Mouse (Mus musculus) embryonic facial prominence, embryonic 13.5 days (tissue): ENCODE data around the gene Kctd19. TPM values are rescaled to one million over a fixed set of nuclear protein-coding genes. Genes with fewer than 3 reads are reported as not detected.

Experiments used
- ATAC-seq: fragments of 200-750 bp; cut with Nextera tagmentation; 2 replicates; pipeline ENCODE4 v1.8.0; 2017; ENCODE audit warnings: low read depth; ENCODE audit not compliant: insufficient number of reproducible peaks, insufficient read depth, low FRiP score, low TSS enrichment
- H3K27ac ChIP-seq: fragments of 300-500 bp; sonication (generic); 2 replicates; pipeline ENCODE4 v1.5.1; 2015; ENCODE audit warnings: moderate library complexity, mild to moderate bottlenecking, inconsistent platforms
- H3K27me3 ChIP-seq: fragments of 300-500 bp; sonication (generic); 2 replicates; pipeline ENCODE4 v1.6.1; 2015; ENCODE audit warnings: mild to moderate bottlenecking, inconsistent platforms
- H3K36me3 ChIP-seq: fragments of 300-500 bp; sonication (generic); 2 replicates; pipeline ENCODE4 v1.6.1; 2015; ENCODE audit warnings: mild to moderate bottlenecking, inconsistent platforms
- H3K4me1 ChIP-seq: fragments of 300-500 bp; sonication (generic); 2 replicates; pipeline ENCODE4 v1.6.1; 2015; ENCODE audit warnings: inconsistent platforms
- H3K4me2 ChIP-seq: fragments of 300-500 bp; sonication (generic); 2 replicates; pipeline ENCODE4 v1.6.1; 2015; ENCODE audit warnings: moderate library complexity, mild to moderate bottlenecking, inconsistent platforms
- H3K4me3 ChIP-seq: fragments of 300-500 bp; sonication (generic); 2 replicates; pipeline ENCODE4 v1.5.1; 2015; ENCODE audit warnings: mild to moderate bottlenecking, inconsistent platforms
- H3K9ac ChIP-seq: fragments of 300-500 bp; sonication (generic); 2 replicates; pipeline ENCODE4 v1.6.1; 2015; ENCODE audit warnings: mild to moderate bottlenecking, inconsistent platforms
- H3K9me3 ChIP-seq: fragments of 300-500 bp; sonication (generic); 2 replicates; pipeline ENCODE4 v1.6.1; 2016; ENCODE audit warnings: inconsistent platforms
- WGBS: fragments of 180-500 bp; shearing (Covaris S2); methylation state at CpG from one replicate; pipeline ENCODE4 v1.1.7; 2015; ENCODE audit warnings: mixed read lengths; 5-methylcytosine and 5-hydroxymethylcytosine counted together
- polyA plus RNA-seq: library from polyadenylated mRNA; unstranded; fragments of >200 nt; fragmentation: Nextera tagmentation; extraction: Ambion mirVana; gene quantifications from 2 replicates; pipeline ENCODE4 v1.2.1, GENCODE M21; 2015

Kctd19 gene
- not detected in 2 replicates for polyA plus RNA-seq

DNA sequence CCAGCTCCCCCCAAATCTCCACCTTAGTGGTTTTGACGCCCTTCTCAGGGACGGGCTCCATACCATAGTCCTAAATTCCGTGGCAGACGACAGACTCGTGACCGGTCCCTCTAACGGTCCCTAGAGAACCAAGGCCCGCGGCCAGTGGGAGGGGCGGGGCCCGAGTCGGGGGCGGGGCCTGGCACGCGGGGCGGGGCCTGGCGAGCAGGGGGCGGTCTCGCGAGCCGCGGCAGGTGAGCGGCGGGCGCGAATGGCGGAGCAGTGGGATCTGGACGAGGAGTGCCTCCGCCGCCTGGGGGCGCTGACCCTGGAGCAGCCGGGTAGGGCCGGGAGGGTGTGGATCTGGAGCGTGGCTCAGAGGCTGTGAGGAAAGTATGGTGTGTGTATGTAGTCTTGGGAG is at the start of gene Kctd19, which contains the start of gene Lrrc36:
Gene Kctd19, minus strand, starts transcription at position 112 of the 400 bp plus-strand sequence.
Gene Lrrc36, plus strand, starts transcription at position 181 of the 400 bp plus-strand sequence.
- Histone ChIP-seq H3K9ac (0 out of 2 replicates have a peak within 1 kb of the TSS, but pooled peaks have one; percentile 16), H3K4me1 (peaks cover 7% of the 10 kb centered on the region), H3K36me3 (no peaks in the 10 kb centered on the region), H3K9me3 (no peaks in the 10 kb centered on the region), H3K27ac (no peak within 1 kb of the TSS), H3K4me2 (peak within 1 kb of the TSS; percentile 58), H3K27me3 (peaks cover 40% of the 10 kb centered on the region), H3K4me3 (peak within 1 kb of the TSS; percentile 35)
- ATAC-seq, result 0 out of 2 replicates have a peak, but pooled peaks have one; percentile 37
- 2% methylated on average over 33 of the region's 34 CpGs for WGBS

DNA sequence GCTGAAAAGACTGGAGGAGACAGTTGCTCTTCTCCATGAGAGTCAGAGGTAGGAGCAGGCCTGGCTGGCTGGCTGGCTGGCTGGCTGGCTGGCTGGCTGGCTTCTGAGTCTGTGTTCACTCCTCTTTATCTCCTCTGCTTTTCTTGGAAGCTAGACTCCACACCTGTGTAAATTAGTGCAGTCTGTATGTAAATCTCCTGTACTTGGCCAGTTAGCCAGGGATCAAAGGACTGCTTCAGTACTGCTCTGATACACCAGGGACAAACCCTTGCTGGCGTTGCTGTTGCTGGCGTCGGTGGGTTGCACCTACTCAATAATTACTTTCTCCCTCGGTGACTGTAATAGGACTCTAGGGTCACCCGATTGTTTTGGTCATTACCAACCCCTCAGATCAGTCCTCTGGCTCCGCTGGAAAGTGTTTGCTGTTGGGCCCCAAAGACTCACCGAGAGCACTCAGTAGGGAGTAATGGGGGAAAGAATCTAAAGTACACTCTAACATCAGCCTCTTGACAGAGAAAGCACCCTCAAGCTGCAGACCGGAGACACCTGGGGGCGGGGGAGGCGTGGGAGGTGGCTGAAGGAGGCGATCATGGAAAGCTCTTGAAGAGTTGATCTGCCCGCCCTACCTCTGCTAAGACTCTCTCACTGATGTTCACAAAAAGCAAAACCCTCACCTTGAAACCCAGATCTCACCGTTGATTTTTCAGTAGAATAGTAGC is 47.9 kb upstream of the Kctd19 start:
- Histone ChIP-seq H3K27me3 (no peaks in the 10 kb centered on the region), H3K4me1 (no peaks in the 10 kb centered on the region), H3K4me2 (no peak overlapping the region), H3K9me3 (no peaks in the 10 kb centered on the region), H3K27ac (no peak overlapping the region), H3K36me3 (no peaks in the 10 kb centered on the region), H3K9ac (no peak overlapping the region), H3K4me3 (no peak overlapping the region)
- WGBS, result 60% methylated on average over 13 of the region's 13 CpGs
- ATAC-seq, result no peak

DNA sequence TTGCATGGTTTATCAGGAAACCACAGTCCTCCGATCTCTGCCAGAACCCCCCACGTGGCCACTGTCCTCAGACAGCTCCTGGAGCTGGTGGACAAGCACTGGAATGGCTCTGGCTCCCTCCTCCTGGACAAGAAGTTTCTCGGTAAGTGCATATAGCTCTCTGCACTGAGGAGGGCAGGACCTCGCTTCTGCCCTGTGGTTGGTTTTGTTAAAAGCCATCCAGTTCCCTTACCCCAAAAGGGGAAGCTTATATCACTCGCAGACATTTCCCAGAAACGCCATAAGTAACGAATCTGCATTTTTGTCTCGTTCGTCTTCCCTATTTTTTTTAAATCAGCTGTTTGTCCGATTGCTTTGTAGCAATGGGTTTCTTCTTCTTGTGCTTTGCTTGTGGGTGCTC is 41.9 kb upstream of the Kctd19 start:
- Histone ChIP-seq H3K4me1 (no peaks in the 10 kb centered on the region), H3K9me3 (no peaks in the 10 kb centered on the region), H3K27ac (no peak overlapping the region), H3K9ac (no peak overlapping the region), H3K36me3 (no peaks in the 10 kb centered on the region), H3K4me3 (no peak overlapping the region), H3K4me2 (no peak overlapping the region), H3K27me3 (no peaks in the 10 kb centered on the region)
- ATAC-seq, result no peak
- WGBS, result 58% methylated on average over 10 of the region's 10 CpGs

DNA sequence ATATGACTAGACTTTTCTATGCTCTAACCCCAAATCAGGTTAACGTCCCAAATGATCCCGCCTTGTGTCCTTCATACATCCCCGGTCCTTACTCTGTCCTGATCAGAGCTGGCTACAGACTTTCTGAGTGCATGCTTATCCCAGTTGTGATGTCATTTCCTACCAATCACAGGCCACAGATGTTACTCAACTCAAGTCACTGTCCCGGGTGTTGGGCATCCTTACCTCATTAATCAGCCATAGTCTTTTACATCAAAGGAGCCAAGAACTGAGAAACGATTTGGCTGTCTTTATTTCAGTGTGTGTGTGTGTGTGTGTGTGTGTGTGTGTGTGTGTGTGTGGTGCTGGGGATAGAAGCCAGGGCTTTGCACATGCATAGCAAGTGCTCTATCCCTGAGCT is 40.8 kb upstream of the Kctd19 start:
- Histone ChIP-seq H3K27ac (no peak overlapping the region), H3K27me3 (no peaks in the 10 kb centered on the region), H3K4me3 (no peak overlapping the region), H3K9me3 (no peaks in the 10 kb centered on the region), H3K9ac (no peak overlapping the region), H3K4me2 (no peak overlapping the region), H3K4me1 (no peaks in the 10 kb centered on the region), H3K36me3 (no peaks in the 10 kb centered on the region)
- no peak for ATAC-seq
- WGBS, result 65% methylated on average over 5 of the region's 5 CpGs

DNA sequence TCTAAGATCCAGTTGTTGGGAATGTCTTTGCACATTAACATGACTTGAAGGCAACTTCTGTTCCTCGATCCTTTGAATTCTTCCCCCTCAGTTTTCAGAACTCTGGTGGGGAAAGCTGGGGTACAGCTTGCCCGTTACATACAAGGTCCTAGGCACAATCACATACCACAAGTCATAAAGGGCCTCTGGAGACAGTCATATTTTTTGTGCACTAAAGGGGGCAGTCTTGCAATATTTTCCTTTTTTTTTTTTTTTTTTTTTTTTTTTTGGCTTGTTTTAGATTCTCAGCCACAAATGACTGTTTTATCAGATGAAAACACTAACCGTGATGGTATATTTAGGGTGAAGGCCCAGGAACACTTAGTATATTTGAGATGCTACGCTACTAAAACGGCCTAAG is 40.0 kb upstream of the Kctd19 start:
- no peaks in the 10 kb centered on the region for H3K4me1 ChIP-seq
- 56% methylated on average over 5 of the region's 5 CpGs for WGBS
- ATAC-seq, result no peak

DNA sequence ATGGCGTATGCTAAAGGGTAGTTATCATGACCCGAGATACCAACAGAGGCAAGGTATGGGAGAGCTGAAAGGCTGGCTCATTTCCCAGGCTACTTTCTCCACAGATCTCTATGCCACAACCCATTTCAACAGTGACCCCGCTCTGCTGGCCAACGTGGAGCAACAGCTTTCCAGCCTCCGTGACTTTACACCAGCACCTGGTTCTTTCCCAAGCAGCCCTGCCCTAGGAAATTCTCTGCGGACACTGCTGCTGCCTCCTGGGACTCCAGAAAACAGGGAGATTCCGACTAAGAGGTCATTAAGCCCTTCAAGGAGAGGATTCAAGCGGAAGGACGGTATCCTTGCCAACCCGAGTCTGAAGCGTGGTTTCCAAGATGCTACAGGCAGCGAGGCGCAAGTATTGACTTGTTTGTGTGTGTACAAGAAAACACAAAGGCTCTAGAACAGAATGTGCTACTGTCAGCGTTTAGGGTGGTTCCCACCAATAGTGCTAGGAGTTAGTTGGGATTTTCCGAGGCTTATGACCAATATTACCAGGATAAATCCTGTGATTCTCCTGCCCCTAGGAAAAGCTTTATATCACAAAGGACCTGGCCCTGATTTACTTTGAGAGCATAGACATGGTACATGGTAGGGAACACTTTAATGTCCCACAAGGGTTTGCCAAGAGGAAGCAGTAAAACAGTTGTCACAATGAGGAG is 38.8 kb upstream of the Kctd19 start:
- Histone ChIP-seq H3K4me1 (no peaks in the 10 kb centered on the region), H3K9ac (no peak overlapping the region), H3K27ac (no peak overlapping the region), H3K4me2 (no peak overlapping the region), H3K9me3 (no peaks in the 10 kb centered on the region), H3K36me3 (no peaks in the 10 kb centered on the region), H3K27me3 (no peaks in the 10 kb centered on the region), H3K4me3 (no peak overlapping the region)
- ATAC-seq, result no peak
- 64% methylated on average over 15 of the region's 15 CpGs for WGBS

More for the DNA sequence above, 40.0 kb upstream of the Kctd19 start:
- Histone ChIP-seq H3K4me2 (no peak overlapping the region), H3K4me3 (no peak overlapping the region), H3K9me3 (no peaks in the 10 kb centered on the region), H3K9ac (no peak overlapping the region), H3K36me3 (no peaks in the 10 kb centered on the region), H3K27ac (no peak overlapping the region), H3K27me3 (no peaks in the 10 kb centered on the region)

DNA sequence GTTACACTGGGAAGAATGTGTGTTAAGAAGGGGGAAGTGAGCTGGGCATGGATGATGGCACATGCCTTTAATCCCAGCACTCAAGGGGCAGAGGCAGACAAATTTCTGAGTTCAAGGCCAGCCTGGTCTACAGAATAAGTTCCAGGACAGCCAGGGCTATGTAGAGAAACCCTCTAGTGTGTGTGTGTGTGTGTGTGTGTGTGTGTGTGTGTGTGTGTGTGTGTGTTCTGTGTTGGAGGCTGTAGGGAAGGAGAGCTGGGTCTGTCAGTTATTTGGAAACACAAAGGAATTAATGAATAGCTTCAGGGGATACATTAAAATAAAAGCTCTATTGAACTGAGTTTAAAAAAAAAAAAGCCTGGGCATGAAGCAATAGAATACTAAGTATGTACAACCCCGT is 37.7 kb upstream of the Kctd19 start:
- no peak overlapping the region for H3K9ac ChIP-seq
- 53% methylated on average over 1 of the region's 1 CpGs for WGBS
- ATAC-seq, result no peak

DNA sequence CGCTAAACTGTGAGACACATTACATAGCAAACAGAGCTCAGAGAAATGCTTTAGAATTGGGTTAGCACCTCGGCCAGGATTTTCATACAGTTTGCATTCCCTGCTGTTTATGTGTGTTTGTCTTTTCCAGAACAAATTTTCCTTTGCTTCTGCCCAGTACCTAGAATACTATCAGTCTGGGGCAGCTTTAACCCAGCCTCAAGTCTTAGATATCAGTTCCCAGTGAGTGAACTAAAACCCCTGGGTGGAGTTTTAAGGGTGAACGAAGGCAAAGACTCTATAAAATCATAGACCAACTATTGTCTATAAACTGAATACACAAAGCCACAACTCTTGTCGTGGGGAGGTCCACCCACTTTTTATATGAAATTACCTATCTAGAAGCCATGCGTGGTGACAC is 35.3 kb upstream of the Kctd19 start:
- ATAC-seq, result no peak
- 89% methylated on average over 5 of the region's 5 CpGs for WGBS
- H3K27me3 ChIP-seq, result peaks cover 12% of the 10 kb centered on the region

More for the DNA sequence above, 37.7 kb upstream of the Kctd19 start:
- peaks cover 2% of the 10 kb centered on the region for H3K4me1 ChIP-seq
- no peak overlapping the region for H3K4me2 ChIP-seq
- H3K9me3 ChIP-seq, result no peaks in the 10 kb centered on the region
- H3K27me3 ChIP-seq, result no peaks in the 10 kb centered on the region
- no peaks in the 10 kb centered on the region for H3K36me3 ChIP-seq
- H3K27ac ChIP-seq, result no peak overlapping the region
- no peak overlapping the region for H3K4me3 ChIP-seq

DNA sequence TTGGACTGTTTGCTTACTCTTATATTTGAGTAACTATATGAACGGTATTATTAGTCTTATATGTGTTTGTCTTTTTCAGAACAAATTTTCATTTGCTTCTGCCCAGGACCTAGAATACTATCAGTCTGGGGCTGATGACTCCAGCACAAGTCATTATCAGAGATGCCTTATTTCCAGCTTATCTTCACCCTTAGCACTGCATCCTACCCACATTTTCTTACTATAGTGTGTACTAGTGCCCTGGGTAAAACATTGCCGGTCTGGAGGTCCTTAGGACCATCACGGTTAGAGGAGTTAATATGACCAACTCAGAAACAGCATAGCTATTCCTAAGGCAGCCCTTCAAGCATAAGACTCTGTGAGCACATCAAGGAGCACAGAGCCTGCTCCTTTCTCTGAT is 34.9 kb upstream of the Kctd19 start:
- 89% methylated on average over 3 of the region's 3 CpGs for WGBS
- ATAC-seq, result no peak
- Histone ChIP-seq H3K27me3 (peaks cover 13% of the 10 kb centered on the region), H3K9ac (no peak overlapping the region), H3K4me3 (no peak overlapping the region), H3K27ac (no peak overlapping the region), H3K4me2 (no peak overlapping the region), H3K9me3 (no peaks in the 10 kb centered on the region), H3K4me1 (peaks cover 8% of the 10 kb centered on the region), H3K36me3 (no peaks in the 10 kb centered on the region)

More for the DNA sequence above, 35.3 kb upstream of the Kctd19 start:
- H3K4me2 ChIP-seq, result no peak overlapping the region
- no peaks in the 10 kb centered on the region for H3K9me3 ChIP-seq
- H3K9ac ChIP-seq, result no peak overlapping the region
- no peaks in the 10 kb centered on the region for H3K36me3 ChIP-seq
- peaks cover 8% of the 10 kb centered on the region for H3K4me1 ChIP-seq
- no peak overlapping the region for H3K4me3 ChIP-seq
- no peak overlapping the region for H3K27ac ChIP-seq

DNA sequence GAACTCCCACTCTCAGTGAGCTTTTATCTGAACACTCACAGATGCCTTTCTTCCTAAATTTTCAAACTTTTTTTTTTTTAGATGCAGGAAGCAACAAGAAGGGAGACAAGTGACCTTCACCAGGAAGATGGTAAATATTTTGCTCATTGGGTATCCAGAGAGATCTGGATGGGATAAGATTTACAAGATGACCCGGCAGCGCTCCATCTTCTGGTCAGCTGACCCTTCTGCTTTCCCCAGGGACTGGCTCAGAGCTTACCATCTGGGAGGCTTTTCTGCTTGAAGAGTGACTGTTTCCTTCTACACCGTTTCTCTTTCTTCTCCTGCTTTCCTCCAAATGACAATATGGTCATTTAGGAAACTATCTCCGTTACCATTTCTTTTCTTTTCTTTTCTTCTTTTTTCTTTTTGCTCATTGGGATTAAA is 32.8 kb upstream of the Kctd19 start:
- Histone ChIP-seq H3K27ac (no peak overlapping the region), H3K4me2 (no peak overlapping the region), H3K36me3 (no peaks in the 10 kb centered on the region), H3K27me3 (peaks cover 13% of the 10 kb centered on the region), H3K4me1 (peaks cover 8% of the 10 kb centered on the region), H3K9me3 (no peaks in the 10 kb centered on the region), H3K4me3 (no peak overlapping the region), H3K9ac (no peak overlapping the region)
- ATAC-seq, result no peak
- 26% methylated on average over 4 of the region's 4 CpGs for WGBS

DNA sequence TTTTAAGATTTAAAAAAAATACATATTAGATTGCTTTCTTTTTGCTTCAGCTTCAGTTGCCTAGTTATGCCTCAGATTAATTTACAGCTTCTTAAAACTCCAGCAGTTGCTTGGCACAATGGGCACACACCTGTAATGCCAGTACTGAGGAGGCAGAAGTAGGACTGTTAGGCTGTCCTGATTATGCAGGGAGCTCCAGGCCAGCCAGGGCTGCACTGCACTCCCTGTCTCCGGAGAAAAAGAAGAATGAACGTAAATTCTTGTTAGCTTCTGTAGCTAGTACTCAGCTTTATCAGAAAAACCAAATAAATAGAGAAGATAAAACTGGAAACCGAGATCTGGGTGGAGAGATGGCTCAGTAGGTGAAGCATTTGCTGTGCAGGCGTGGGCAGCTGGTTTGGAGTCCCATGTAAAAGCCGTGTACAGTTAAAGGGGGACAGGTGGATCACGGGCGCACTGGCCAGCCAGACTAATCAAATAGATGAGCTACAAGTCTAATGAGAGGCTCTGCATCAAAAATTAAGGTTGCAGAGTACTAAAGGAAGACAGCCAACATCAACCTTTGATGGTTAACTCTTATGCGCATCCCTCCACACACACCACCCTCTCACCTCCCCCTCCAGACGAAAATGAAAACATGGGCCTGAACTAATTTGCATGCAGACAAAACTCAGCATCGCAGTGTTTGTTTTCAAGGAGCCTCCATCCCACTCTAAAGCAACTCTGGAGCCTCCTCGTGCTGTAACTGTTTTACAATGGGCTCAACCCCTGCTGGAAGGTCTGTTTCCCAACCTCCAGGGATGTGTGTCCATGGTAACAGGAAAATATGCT is 32.2 kb upstream of the Kctd19 start:
- H3K4me3 ChIP-seq, result no peak overlapping the region
- peaks cover 13% of the 10 kb centered on the region for H3K27me3 ChIP-seq
- WGBS, result 41% methylated on average over 11 of the region's 11 CpGs
- ATAC-seq, result no peak
- no peak overlapping the region for H3K27ac ChIP-seq
- H3K4me2 ChIP-seq, result no peak overlapping the region
- H3K4me1 ChIP-seq, result peaks cover 8% of the 10 kb centered on the region
- no peak overlapping the region for H3K9ac ChIP-seq
- H3K36me3 ChIP-seq, result no peaks in the 10 kb centered on the region
- no peaks in the 10 kb centered on the region for H3K9me3 ChIP-seq
